Mouse (Mus musculus): ENCODE data around the gene Abhd17b. TPM values are rescaled to one million over a fixed set of nuclear protein-coding genes. Genes with fewer than 3 reads are reported as not detected.
"Not testable (repeated sequence)": the region's sequence is repeated elsewhere in the genome, so short reads cannot be mapped to it uniquely, and the experiment has no call there.

Gene Abhd17b
- polyA plus RNA-seq (2012; rRNA removed) = 25.4 and 28.3 TPM in 2 replicates

DNA sequence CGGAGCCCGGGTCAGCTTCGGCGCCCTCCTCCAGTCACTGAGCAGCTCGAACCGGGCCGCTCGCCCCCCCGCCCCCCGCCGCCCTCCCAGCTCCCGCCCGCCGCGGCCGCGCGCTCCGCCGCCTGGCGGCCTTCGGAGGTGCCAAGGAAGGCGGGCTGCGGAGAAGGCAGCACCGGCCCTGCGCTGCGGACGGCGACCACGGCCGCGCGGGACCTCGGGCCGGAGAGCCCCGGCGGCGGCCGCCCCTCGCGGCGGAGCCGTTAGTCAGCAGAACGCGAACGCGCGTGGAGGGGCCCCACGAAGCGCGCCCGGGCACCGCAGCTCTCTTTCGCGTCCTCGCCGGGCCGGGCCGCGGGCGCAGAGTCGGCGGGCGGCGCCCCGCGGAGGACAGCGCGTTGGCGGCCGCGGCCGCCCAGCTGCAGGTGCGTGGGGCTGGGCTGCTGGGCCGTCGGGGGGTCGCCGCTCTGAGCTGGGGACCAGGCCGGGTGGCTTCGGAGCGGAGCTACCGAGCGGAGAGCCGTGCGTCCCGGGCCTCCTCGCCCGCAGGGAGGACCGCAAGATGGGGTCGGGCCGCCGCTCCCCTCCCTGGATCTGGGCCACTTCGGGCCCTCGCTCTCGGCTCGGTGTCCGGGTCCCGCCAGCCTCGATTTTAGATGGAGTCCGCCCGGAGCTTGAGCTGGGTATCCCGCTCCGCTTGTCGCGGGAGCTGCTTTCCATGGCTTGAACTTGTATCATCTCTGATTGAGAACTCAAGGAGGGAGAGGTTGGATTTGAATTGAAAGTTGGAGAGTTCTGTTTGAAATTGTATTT is at the start of gene Abhd17b:
TSS of gene Abhd17b (plus strand) at position 14 of the 810 bp plus-strand sequence.
- DNase-seq (ENCODE audit: extremely low spot score in 1 of 2, low spot score in 1 of 2) = peak in 1 of 2 experiments; percentile 30

DNA sequence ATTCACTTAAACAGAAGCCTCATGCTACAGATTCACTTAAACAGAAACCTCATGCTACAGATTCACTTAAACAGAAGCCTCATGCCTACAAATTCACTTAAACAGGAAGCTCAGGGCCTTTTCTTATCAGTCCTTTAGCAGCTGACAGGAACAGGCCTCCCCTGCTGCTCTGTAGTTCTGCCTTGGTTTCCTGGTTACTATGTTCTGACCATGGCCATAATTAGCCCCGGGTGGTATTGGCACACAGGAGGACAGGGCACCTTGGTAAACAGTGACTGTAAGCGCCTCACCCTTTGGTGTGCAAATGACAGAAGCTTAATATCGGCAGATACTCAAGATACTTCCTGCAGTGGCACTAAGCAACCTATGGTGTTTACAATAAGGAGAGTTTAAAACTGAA is 49.1 kb upstream of the Abhd17b start:
- DNase-seq (ENCODE audit: extremely low spot score in 1 of 2, low spot score in 1 of 2) = no peak

DNA sequence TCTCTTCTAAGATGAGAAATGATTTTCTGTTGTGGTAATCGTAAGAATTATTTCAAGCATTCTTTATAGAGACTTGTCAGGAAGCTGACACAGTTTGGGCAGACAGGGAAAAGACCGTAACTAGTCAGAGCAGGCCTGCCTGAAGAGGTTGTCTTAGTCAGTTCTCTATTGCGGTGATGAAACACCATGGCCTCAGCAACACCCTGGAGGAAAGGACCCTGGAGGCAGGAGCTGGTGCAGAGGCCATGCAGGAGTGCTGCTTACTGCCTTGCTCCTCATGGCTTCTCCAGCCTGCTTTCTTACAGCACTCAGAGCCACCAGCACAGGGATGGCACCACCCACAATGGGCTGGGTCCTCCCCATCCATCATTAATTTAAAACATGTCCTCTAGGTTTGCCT is 47.7 kb upstream of the Abhd17b start:
- no peak for DNase-seq (ENCODE audit: extremely low spot score in 1 of 2, low spot score in 1 of 2)

DNA sequence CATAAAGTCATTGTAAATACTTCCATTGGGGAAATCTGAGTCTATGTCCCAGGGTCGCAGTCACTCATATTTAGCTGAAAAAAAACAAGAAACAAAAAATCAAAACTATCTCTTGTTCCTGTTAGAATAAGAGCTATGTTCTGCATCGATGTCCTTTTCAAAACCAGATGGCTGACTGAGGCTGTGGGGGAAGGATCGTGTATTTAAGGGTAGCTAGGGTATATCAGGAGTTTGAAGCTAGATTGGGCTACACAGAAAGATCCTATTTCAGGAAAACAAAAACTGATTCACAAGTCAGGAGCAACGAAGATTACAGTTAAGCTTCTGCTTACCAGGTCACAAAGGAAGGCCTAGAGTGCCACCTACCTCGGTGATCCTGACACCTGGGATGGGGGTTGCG is 42.7 kb upstream of the Abhd17b start:
- DNase-seq (ENCODE audit: extremely low spot score in 1 of 2, low spot score in 1 of 2) = no peak

DNA sequence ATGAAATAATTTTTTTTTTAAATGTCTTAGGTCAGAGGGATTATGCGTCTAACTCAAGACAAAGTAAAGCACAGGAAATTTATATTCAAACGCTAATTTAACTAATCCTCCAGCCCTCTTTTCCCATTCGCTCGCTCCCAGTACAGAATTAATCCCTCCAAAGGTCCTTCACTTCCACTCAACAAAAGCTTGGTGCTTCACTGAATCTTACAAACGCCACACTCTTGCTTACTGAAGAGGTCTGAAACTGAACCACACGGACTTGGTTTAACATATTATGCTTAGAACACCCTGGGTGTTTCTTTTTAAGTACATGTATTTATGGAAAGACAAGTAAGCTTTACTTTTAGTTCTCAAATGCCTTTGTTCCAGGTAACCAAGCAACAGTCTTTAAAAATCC is 41.7 kb upstream of the Abhd17b start:
- no peak for DNase-seq (ENCODE audit: extremely low spot score in 1 of 2, low spot score in 1 of 2)

DNA sequence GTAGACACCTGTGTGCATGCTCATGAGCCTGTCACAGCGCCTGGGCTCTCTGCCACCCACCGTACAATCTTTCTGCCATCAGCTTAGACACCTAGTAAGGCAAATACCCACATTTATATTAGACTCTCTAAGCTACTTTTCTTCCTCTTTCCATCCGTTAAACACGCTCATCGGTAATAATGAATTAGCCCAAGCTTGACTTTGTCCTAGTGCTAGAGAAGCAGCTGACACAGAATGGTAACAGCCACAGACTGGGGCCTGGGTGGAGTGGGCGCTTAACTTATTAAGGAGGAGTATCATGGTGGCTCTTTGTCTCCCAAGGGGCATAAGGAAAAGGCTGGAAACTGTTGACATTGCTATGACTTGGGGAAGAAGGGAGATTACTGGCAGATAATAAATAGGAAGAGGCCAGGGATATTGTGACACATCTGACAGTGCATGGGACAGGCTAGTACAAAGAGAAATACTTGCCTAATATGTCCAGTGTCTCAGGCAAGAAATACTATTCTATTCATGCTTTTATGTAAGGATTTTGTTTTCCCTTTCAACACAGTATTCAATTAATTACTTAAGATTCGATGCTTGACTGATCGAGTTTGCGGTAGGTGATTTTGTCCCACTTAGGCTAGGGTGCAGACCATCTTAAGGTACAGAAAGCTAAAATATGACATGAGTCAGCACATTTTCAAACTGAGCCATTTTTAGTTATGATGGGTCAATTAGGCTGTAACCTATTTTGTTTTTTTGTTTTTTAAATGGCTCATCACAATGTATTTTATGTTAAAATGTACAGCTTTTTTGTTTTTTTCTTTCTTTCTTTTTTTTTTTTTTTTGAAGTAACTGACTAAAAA is 41.0 kb upstream of the Abhd17b start:
- DNase-seq (ENCODE audit: extremely low spot score in 1 of 2, low spot score in 1 of 2) = no peak

DNA sequence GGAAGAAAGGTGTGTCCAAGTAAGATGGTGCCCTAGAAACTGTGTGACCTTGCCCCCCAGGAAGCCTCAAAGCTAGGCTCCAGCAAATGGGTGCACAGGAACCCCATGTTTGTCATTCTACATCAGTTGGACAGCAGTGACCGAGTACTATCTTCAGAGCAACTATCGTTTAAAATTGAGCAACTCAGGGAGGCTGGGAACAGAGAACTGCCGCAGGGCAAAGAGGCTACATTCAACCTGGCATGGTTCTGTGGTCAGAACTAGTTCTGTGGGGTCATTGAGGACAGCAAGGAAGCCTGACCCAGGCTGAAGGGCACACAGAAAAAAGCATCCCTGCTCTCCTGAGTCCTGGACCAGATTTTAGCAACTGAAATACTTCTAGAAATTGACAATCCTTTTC is 37.2 kb upstream of the Abhd17b start:
- DNase-seq (ENCODE audit: extremely low spot score in 1 of 2, low spot score in 1 of 2) = no peak

DNA sequence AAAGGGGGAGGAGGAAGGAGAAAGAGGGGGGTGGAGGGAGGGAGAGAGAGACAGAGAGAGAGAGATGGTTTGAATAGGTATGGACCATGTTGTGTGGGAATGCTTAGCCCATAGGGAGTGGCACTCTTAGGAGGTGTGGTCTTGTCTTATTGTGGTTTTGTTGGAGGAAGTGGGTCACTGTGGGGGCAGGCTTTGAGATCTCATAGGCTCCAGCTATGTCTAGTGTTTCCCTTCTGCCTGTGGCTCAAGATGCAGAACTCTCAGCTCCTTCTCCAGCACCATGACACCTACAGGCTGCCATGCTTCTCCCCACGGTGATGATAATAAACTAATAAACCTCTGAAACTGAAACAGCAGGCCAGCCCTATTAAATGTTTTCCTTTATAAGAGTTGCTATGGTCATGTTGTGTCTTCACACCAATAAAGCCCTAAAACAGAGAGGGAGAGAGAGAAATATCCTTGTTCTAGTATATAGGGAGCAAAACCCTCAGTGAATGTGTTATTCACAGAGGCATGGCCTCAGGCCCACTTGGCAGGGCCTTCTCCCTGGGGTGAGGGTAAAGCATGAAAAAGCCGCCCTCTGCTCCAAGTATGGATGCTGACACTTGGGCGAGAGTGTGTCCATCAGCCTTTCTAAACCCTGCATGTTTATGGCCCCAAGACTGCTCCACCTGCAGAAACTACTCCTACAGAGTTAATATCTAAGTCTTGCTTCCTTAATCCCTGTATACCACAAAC is 29.4 kb upstream of the Abhd17b start:
- no peak for DNase-seq (ENCODE audit: extremely low spot score in 1 of 2, low spot score in 1 of 2)

DNA sequence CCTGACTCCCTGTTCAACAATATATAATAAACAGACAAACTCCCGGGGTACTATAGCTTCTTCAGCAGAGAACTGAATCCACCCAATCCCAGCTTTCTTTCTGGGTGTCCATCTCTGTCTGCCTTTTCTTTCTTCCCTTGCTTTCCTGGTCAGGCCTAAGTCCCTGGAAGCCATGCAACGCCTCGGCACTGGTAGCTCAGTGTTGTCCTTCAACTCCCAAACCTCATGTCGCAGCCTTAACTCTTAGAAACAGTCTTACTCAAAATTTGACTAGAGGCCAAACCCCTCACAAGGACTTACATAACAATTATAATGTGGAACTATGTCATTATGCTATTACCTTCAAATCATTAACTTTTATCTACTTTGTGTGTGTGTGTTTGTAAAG is 28.8 kb upstream of the Abhd17b start:
- DNase-seq (ENCODE audit: extremely low spot score in 1 of 2, low spot score in 1 of 2) = no peak

DNA sequence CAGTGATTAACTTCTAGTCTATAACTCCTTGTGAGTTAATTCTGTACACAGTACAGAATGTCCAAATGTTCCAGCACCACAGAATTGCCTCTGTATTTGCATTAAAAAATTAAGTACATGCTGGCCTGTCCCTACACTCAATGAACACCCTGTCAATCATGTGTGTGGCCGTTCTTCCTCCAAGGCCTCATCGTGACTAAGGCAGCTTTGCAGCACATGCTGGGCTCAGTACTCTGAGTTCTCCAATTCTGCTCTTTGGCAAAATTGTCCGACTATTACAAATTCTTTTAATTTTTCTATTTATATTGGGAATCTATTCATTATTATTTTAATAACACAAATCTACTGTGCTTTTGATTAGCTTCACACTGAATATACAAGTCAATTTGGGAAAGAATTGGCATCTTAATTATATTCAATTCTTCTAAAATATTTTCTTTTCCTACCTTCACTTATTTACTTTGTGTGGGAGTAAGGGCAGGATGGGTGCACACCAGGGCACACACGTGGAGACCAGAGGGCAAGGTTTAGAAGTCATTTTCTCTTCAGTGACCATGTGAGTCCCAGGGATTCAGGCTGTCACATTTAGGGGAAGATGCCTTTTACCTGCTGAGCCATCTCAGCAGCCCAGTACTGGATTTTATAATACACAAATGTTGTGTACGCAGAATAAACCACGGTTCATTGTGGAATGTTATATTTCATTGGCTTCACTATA is 26.6 kb upstream of the Abhd17b start:
- no peak for DNase-seq (ENCODE audit: extremely low spot score in 1 of 2, low spot score in 1 of 2)

DNA sequence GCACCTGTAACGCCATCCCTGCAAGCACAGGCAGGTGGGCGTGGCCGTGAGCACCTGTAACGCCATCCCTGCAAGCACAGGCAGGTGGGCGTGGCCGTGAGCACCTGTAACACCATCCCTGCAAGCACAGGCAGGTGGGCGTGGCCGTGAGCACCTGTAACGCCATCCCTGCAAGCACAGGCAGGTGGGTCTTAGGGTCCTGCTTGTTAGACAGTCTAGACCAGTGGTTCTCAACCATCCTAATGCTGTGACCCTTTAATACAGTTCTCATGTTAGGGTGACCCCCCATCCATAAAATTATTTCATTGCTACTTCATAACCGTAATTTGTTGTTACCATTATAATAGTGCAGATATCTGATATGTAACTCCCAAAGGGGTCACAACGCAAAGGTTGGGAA is 24.5 kb upstream of the Abhd17b start:
- not testable (repeated sequence) for DNase-seq (ENCODE audit: extremely low spot score in 1 of 2, low spot score in 1 of 2)

DNA sequence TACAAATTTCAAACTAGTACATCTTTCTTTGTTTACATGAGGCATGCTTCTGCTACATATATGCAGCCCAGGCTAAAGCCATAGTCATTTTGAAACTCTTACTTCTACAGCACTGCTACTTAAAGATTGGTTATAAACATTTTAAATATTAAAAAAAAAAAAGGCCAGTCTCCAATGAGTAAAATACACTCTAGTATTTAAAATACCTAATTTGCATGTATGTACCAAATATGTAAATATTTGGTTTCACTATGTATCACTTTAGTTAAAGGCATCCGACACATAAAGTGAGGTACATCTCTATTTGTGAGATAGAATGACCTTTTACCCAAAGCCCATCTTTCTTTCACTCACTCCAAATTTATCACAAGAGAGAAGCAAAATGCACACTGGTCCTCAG is 24.0 kb upstream of the Abhd17b start:
- no peak for DNase-seq (ENCODE audit: extremely low spot score in 1 of 2, low spot score in 1 of 2)

DNA sequence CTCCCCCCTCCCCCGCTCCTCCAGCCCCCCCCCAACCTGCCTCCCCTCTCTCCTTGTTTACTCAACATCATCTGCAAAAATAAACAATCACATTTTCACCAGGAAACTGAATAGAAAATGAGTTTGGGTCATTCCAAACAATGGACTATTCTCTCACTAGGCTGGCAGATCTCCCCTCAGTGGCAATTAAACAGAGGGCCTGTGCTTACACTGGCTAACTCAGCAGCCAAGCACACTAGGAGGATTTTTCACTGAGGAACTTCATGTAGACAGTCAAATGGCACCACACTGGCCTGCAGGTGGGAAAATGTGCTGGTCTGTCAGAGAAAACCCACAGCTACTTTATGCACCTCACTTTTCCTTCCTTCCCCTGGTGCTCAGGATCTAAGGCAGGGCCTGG is 23.5 kb upstream of the Abhd17b start:
- peak in 1 of 2 experiments; percentile 27 for DNase-seq (ENCODE audit: extremely low spot score in 1 of 2, low spot score in 1 of 2)

DNA sequence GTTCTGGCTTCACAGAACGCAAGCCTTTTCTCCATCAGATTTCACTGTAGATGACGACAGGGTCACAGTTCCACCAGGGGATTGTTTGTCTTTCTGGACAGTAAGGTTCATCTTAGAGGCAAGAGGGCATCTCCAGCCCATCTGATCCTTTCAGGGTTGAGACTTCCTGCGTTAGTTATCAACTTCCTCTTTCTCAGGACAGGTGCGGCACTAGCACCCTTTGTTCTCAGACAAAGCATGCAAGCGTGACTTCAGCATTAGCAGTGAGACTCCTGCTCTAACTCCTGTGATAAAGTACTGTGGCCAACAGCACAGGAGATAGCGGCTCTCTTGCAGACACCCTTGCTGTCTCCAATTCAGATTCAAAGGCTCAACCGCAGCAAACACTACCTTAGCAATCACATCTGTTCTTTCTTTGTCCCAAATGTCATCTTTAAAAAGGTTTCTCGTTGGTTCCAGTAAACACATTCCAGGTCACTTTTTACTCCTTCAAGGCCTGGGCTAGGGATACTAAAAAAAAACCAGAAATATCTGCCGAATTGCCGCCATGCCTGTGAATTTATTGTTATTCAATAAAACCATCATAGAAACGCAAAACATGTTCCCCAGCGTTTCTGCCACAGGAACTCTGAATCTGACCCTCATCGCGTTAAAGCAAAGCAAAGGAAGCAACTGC is 22.2 kb upstream of the Abhd17b start:
- DNase-seq (ENCODE audit: extremely low spot score in 1 of 2, low spot score in 1 of 2) = no peak

DNA sequence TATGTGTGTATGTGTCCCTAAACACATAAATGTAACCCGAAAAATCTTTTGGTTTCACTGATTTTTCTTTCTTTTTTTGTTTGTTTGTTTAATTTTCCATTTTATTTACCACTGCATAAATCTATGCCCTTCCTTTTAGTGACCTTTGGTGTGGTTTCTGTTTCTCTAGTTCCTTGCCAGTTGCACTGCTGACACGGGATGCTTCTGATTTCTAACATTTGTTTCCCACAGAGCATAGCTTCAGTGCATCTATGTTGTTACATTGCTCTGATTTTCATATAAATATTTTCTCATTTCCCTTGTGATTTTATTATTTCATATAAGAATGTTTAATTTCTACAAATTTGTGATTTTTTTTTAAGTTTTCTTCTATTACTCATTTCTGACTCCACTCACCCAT is 17.6 kb upstream of the Abhd17b start:
- DNase-seq (ENCODE audit: extremely low spot score in 1 of 2, low spot score in 1 of 2) = no peak

DNA sequence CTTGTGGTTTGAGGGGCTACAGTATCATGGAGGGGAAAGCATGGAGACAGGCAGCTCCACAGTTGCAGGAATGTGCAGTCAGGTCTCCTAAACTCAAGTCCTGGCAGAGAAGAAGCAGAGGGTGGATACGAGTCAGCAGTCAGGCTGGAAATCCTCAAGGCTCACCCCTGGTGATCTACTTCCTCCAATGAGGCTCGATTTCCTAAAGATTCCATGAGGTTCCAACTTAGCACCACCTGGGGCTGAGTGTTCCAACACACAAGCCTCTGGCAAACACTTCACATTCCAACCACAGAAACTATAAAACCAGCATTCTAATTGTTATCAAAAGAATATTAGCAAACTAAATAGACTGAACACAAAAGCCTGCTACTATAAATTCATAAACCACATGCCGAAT is 16.1 kb upstream of the Abhd17b start:
- no peak for DNase-seq (ENCODE audit: extremely low spot score in 1 of 2, low spot score in 1 of 2)

DNA sequence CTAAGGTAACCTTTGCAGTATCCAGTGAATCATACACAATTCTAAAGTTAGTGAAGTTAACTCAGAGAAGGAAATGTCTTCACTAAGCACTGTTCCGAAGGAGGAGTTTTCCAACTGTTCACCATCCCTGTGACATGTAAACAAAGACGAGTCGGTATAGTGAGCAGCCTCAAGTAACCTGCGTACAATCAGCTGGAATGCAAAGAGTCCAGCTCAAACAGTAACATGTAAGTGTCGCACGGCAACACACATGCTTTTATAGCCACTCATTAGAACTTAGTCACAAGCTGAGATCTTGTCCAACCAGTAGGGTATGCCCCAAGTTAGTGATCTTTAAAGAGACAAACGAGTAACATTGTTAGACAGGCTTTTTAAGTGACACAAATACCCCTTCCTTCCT is 15.3 kb upstream of the Abhd17b start:
- DNase-seq (ENCODE audit: extremely low spot score in 1 of 2, low spot score in 1 of 2) = no peak

DNA sequence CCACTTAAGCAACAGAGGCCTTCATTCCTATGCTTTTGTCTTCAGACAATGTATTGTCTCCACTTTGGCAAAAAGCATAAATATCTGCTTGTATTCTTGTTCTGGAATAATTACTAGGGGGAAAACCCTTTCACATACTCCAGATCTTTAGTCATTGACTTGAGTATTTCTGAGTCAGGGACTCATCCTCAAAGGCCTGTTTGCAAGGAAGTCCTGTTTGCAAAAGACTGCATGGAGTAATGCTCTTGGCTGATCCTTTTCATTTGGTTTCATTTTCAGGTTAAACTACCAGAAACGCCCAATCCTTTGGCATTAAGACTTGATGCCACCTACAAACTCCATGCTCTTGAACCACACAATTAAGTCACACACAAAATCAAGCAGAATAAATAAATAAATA is 9.1 kb upstream of the Abhd17b start:
- DNase-seq (ENCODE audit: extremely low spot score in 1 of 2, low spot score in 1 of 2) = no peak

DNA sequence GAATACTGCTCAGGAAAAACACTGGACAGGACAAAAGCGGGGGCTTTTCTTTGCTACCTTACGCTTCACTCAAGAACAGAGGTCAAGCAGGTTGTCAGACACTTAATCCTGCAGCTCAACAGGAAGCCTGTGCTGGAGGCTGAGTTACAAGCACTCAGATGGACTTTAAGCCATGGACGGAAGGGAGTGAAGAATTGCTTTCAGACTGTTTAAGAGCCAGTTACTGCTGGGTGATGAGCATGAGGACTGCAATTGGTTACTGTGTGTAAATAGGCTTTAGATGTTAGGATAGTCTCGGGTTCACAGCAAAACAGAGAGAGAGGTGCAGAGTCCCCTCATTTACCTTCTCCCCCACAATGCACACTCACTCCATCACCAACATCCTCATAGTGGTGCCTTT is 7.7 kb upstream of the Abhd17b start:
- no peak for DNase-seq (ENCODE audit: extremely low spot score in 1 of 2, low spot score in 1 of 2)

DNA sequence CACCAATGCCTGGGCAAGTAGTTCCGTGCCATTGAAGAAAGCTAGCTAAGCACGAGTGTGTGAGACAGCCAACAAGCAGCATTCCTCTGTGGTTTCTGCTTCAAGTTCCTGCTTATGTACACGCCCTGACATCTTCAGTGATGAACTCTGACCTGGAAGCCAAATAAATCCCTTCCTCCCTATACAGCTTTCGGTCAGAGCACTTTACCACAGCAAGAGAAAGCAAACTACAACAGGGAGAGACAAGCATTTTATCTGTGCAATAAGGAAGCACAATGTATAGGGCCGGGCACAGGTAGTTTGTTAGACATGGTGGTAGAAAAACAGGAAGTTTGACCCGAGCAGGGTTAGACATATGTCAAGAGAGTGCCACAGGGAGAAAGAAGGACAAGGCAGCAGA is 6.8 kb upstream of the Abhd17b start:
- no peak for DNase-seq (ENCODE audit: extremely low spot score in 1 of 2, low spot score in 1 of 2)
